Mouse (Mus musculus): ENCODE data around the gene Rnf149. TPM values are rescaled to one million over a fixed set of nuclear protein-coding genes. Genes with fewer than 3 reads are reported as not detected.
A peak's percentile ranks its signal among the peaks of the same experiment; 100 is the strongest.

Rnf149 gene
- polyA plus RNA-seq, 1 experiment from 2014 or later, result 14.5 TPM

- WGBS, result 73% methylated on average over 7 of the region's 7 CpGs
- 0 out of 2 replicates have a peak overlapping the region, but pooled peaks have one; percentile 32 for H3K27ac ChIP-seq (replicated peaks)
- no peak for ATAC-seq (ENCODE audit: extremely low read depth, insufficient number of reproducible peaks, low FRiP score, low TSS enrichment)
These were observed 31.6 kb downstream of the Rnf149 start for GRCm38 (mm10) chr1:39545589-39545988.

GRCm38 (mm10) chr1:39540592-39540991 is 36.6 kb downstream of the Rnf149 start:
- H3K4me1 ChIP-seq, result peaks cover 18% of the 10 kb centered on the region
- H3K9ac ChIP-seq, result no peak overlapping the region
- no peak overlapping the region for H3K4me3 ChIP-seq
- ATAC-seq (ENCODE audit: extremely low read depth, insufficient number of reproducible peaks, low FRiP score, low TSS enrichment), result no peak
- H3K9me3 ChIP-seq, result peaks cover 8% of the 10 kb centered on the region; the same call in 1 of the 2 replicates
- H3K27ac ChIP-seq (replicated peaks), result no peak overlapping the region
- peaks cover 76% of the 10 kb centered on the region for H3K36me3 ChIP-seq
- H3K27me3 ChIP-seq (replicated peaks), result no peaks in the 10 kb centered on the region
- H3K4me2 ChIP-seq, result no peak overlapping the region

More at GRCm38 (mm10) chr1:39545589-39545988, 31.6 kb downstream of the Rnf149 start:
- no peak overlapping the region for H3K4me3 ChIP-seq
- H3K36me3 ChIP-seq, result peaks cover 87% of the 10 kb centered on the region
- H3K4me2 ChIP-seq, result no peak overlapping the region
- H3K9ac ChIP-seq, result no peak overlapping the region
- peaks cover 1% of the 10 kb centered on the region; the same call in 1 of the 2 replicates for H3K9me3 ChIP-seq
- peaks cover 32% of the 10 kb centered on the region for H3K4me1 ChIP-seq
- H3K27me3 ChIP-seq (replicated peaks), result no peaks in the 10 kb centered on the region

GRCm38 (mm10) chr1:39537631-39538380 is 39.4 kb downstream of the Rnf149 start:
- H3K4me2 ChIP-seq, result peak overlapping the region; percentile 5; the same call in 1 of the 2 replicates
- no peak overlapping the region for H3K4me3 ChIP-seq
- no peak for ATAC-seq (ENCODE audit: extremely low read depth, insufficient number of reproducible peaks, low FRiP score, low TSS enrichment)
- peaks cover 51% of the 10 kb centered on the region for H3K36me3 ChIP-seq
- H3K27me3 ChIP-seq (replicated peaks), result peaks cover 9% of the 10 kb centered on the region; the same call in 1 of the 2 replicates
- H3K9ac ChIP-seq, result peak overlapping the region; percentile 52; the same call in 1 of the 2 replicates
- H3K4me1 ChIP-seq, result peaks cover 22% of the 10 kb centered on the region
- H3K9me3 ChIP-seq, result peaks cover 8% of the 10 kb centered on the region; the same call in 1 of the 2 replicates
- no peak overlapping the region for H3K27ac ChIP-seq (replicated peaks)
- 83% methylated on average over 10 of the region's 10 CpGs for WGBS

- Histone ChIP-seq H3K27me3 (replicated peaks) (peaks cover 9% of the 10 kb centered on the region; the same call in 1 of the 2 replicates), H3K4me2 (peak overlapping the region; percentile 89), H3K4me1 (peaks cover 22% of the 10 kb centered on the region), H3K27ac (replicated peaks) (no peak overlapping the region), H3K36me3 (peaks cover 41% of the 10 kb centered on the region), H3K9ac (peak overlapping the region; percentile 93), H3K9me3 (peaks cover 8% of the 10 kb centered on the region; the same call in 1 of the 2 replicates), H3K4me3 (peak overlapping the region; percentile 93)
- ATAC-seq (ENCODE audit: extremely low read depth, insufficient number of reproducible peaks, low FRiP score, low TSS enrichment), result no peak
- WGBS, result 42% methylated on average over 7 of the region's 7 CpGs
These were observed 40.5 kb downstream of the Rnf149 start for GRCm38 (mm10) chr1:39536701-39537100.

GRCm38 (mm10) chr1:39535515-39536311 is 41.5 kb downstream of the Rnf149 start:
- peak overlapping the region; percentile 89 for H3K4me2 ChIP-seq
- peaks cover 8% of the 10 kb centered on the region; the same call in 1 of the 2 replicates for H3K9me3 ChIP-seq
- H3K27ac ChIP-seq (replicated peaks), result peak overlapping the region; percentile 92
- peak overlapping the region; percentile 93 for H3K9ac ChIP-seq
- H3K36me3 ChIP-seq, result peaks cover 32% of the 10 kb centered on the region
- ATAC-seq (ENCODE audit: extremely low read depth, insufficient number of reproducible peaks, low FRiP score, low TSS enrichment), result peak; percentile 93
- peaks cover 9% of the 10 kb centered on the region; the same call in 1 of the 2 replicates for H3K27me3 ChIP-seq (replicated peaks)
- under 1% methylated on average over 85 of the region's 100 CpGs for WGBS
- peaks cover 22% of the 10 kb centered on the region for H3K4me1 ChIP-seq
- peak overlapping the region; percentile 93 for H3K4me3 ChIP-seq

GRCm38 (mm10) chr1:39534831-39535230 is 42.4 kb downstream of the Rnf149 start, which contains the start of gene Cnot11:
TSS of gene Cnot11 (plus strand) at chr1:39534992.
- Histone ChIP-seq H3K9me3 (no peaks in the 10 kb centered on the region), H3K4me2 (peak within 1 kb of the TSS; percentile 89), H3K9ac (peak within 1 kb of the TSS; percentile 93), H3K4me1 (peaks cover 22% of the 10 kb centered on the region), H3K27me3 (replicated peaks) (peaks cover 9% of the 10 kb centered on the region; the same call in 1 of the 2 replicates), H3K4me3 (peak within 1 kb of the TSS; percentile 93), H3K27ac (replicated peaks) (peak within 1 kb of the TSS; percentile 92), H3K36me3 (peaks cover 24% of the 10 kb centered on the region)
- 27% methylated on average over 13 of the region's 13 CpGs for WGBS
- no peak for ATAC-seq (ENCODE audit: extremely low read depth, insufficient number of reproducible peaks, low FRiP score, low TSS enrichment)

GRCm38 (mm10) chr1:39533917-39534316 is 43.3 kb downstream of the Rnf149 start:
- no peak overlapping the region for H3K27ac ChIP-seq (replicated peaks)
- no peaks in the 10 kb centered on the region for H3K9me3 ChIP-seq
- H3K4me2 ChIP-seq, result no peak overlapping the region
- peaks cover 9% of the 10 kb centered on the region; the same call in 1 of the 2 replicates for H3K27me3 ChIP-seq (replicated peaks)
- peaks cover 15% of the 10 kb centered on the region for H3K36me3 ChIP-seq
- no peak for ATAC-seq (ENCODE audit: extremely low read depth, insufficient number of reproducible peaks, low FRiP score, low TSS enrichment)
- 32% methylated on average over 3 of the region's 3 CpGs for WGBS
- H3K4me3 ChIP-seq, result no peak overlapping the region
- H3K9ac ChIP-seq, result no peak overlapping the region
- peaks cover 22% of the 10 kb centered on the region for H3K4me1 ChIP-seq

- ATAC-seq (ENCODE audit: extremely low read depth, insufficient number of reproducible peaks, low FRiP score, low TSS enrichment), result no peak
- Histone ChIP-seq H3K36me3 (no peaks in the 10 kb centered on the region), H3K4me1 (peaks cover 9% of the 10 kb centered on the region), H3K9ac (no peak overlapping the region), H3K4me3 (no peak overlapping the region), H3K27ac (replicated peaks) (no peak overlapping the region), H3K27me3 (replicated peaks) (peaks cover 9% of the 10 kb centered on the region; the same call in 1 of the 2 replicates), H3K4me2 (no peak overlapping the region), H3K9me3 (no peaks in the 10 kb centered on the region)
- 63% methylated on average over 4 of the region's 4 CpGs for WGBS
These were observed 46.2 kb downstream of the Rnf149 start for GRCm38 (mm10) chr1:39531036-39531435.

- peak overlapping the region; percentile 16; the same call in 1 of the 2 replicates for H3K4me2 ChIP-seq
- WGBS, result 33% methylated on average over 13 of the region's 13 CpGs
- no peaks in the 10 kb centered on the region for H3K36me3 ChIP-seq
- H3K27me3 ChIP-seq (replicated peaks), result peaks cover 9% of the 10 kb centered on the region; the same call in 1 of the 2 replicates
- H3K4me1 ChIP-seq, result peaks cover 9% of the 10 kb centered on the region
- H3K9ac ChIP-seq, result no peak overlapping the region
- ATAC-seq (ENCODE audit: extremely low read depth, insufficient number of reproducible peaks, low FRiP score, low TSS enrichment), result no peak
- H3K27ac ChIP-seq (replicated peaks), result no peak overlapping the region
- H3K9me3 ChIP-seq, result no peaks in the 10 kb centered on the region
- H3K4me3 ChIP-seq, result no peak overlapping the region
These were observed 46.8 kb downstream of the Rnf149 start for GRCm38 (mm10) chr1:39530258-39530943.

- no peaks in the 10 kb centered on the region for H3K27me3 ChIP-seq (replicated peaks)
- 0 out of 2 replicates have a peak, but pooled peaks cover 3% of the 10 kb centered on the region for H3K4me1 ChIP-seq
- no peak overlapping the region for H3K27ac ChIP-seq (replicated peaks)
- WGBS, result 72% methylated on average over 6 of the region's 6 CpGs
- H3K9me3 ChIP-seq, result no peaks in the 10 kb centered on the region
- H3K9ac ChIP-seq, result no peak overlapping the region
- ATAC-seq (ENCODE audit: extremely low read depth, insufficient number of reproducible peaks, low FRiP score, low TSS enrichment), result no peak
- no peak overlapping the region for H3K4me2 ChIP-seq
- H3K36me3 ChIP-seq, result no peaks in the 10 kb centered on the region
- H3K4me3 ChIP-seq, result no peak overlapping the region
These were observed 48.9 kb downstream of the Rnf149 start for GRCm38 (mm10) chr1:39528319-39528718.

Measured in heart, embryonic 13.5 days (tissue).